Mouse (Mus musculus) MEL (cell line): Measurements from ENCODE around the gene Slc9a2. TPM values are rescaled to one million over a fixed set of nuclear protein-coding genes. Genes with fewer than 3 reads are reported as not detected.

ENCODE experiments used
- DNase-seq: peaks from one replicate; pipeline ENCODE4 v3.0.0; 2011; ENCODE audit warnings: low read depth, low spot score
- H3K27ac ChIP-seq: 2 replicates; pipeline ENCODE4 v1.5.1; 2012; ENCODE audit warnings: low read depth, mild to moderate bottlenecking, control low read depth, low read length, moderate library complexity; ENCODE audit not compliant: control insufficient read depth
- H3K27me3 ChIP-seq, 2 experiments: fragments of 150-350 bp in 1 of 2; sonication (generic) in 1 of 2; 2 replicates each; pipeline ENCODE4 v1.6.1; 2012; ENCODE audit warnings: low read length in 2 of 2, mild to moderate bottlenecking in 2 of 2, improper control_type of control experiment in 1 of 2, moderate library complexity in 1 of 2; ENCODE audit not compliant: insufficient read depth in 2 of 2, control insufficient read depth in 1 of 2
- H3K36me3 ChIP-seq, 2 experiments: 2 replicates each; pipeline ENCODE4 v1.6.1; 2012 to 2014; ENCODE audit warnings: low read length in 2 of 2, improper control_type of control experiment in 1 of 2, inconsistent platforms in 1 of 2, mild to moderate bottlenecking in 1 of 2; ENCODE audit not compliant: insufficient read depth in 2 of 2, control insufficient read depth in 1 of 2
- H3K4me1 ChIP-seq, 2 experiments: fragments of 150-350 bp in 1 of 2; sonication (generic) in 1 of 2; 2 replicates each; pipeline ENCODE4 v1.6.1; 2012; ENCODE audit warnings: low read length in 2 of 2, improper control_type of control experiment in 1 of 2, mild to moderate bottlenecking in 1 of 2; ENCODE audit not compliant: insufficient read depth in 2 of 2, control insufficient read depth in 1 of 2
- H3K4me3 ChIP-seq, 2 experiments: fragments of 150-350 bp in 1 of 2; sonication (generic) in 1 of 2; 2 replicates each; pipeline ENCODE4 v1.5.1; 2012; ENCODE audit warnings: low read depth in 2 of 2, low read length in 2 of 2, mild to moderate bottlenecking in 2 of 2, moderate library complexity in 2 of 2, control low read depth in 1 of 2, improper control_type of control experiment in 1 of 2; ENCODE audit not compliant: control insufficient read depth in 1 of 2, insufficient read depth in 1 of 2
- H3K79me2 ChIP-seq: 2 replicates; pipeline ENCODE4 v1.6.1; 2012; ENCODE audit warnings: mild to moderate bottlenecking, low read length, moderate library complexity; ENCODE audit not compliant: control insufficient read depth, poor library complexity, insufficient read depth
- H3K9ac ChIP-seq: 2 replicates; pipeline ENCODE4 v1.6.1; 2012; ENCODE audit warnings: low read depth, mild to moderate bottlenecking, control low read depth, low read length, moderate library complexity; ENCODE audit not compliant: control insufficient read depth, poor library complexity, severe bottlenecking
- H3K9me3 ChIP-seq: fragments of 150-350 bp; sonication (generic); replicated peaks from 2 replicates; pipeline ENCODE4 v1.6.1; 2012; ENCODE audit warnings: mild to moderate bottlenecking, low read length, improper control_type of control experiment, moderate library complexity; ENCODE audit not compliant: insufficient read depth
- BHLHE40 ChIP-seq: IDR thresholded peaks from 2 replicates; pipeline ENCODE4 v1.6.1; 2012; ENCODE audit warnings: low read depth, mild to moderate bottlenecking, inconsistent platforms, low read length, improper control_type of control experiment, borderline replicate concordance
- CHD1 ChIP-seq: IDR thresholded peaks from 2 replicates; pipeline ENCODE4 v1.6.1; 2012; ENCODE audit warnings: low read depth, mild to moderate bottlenecking, inconsistent platforms, low read length, improper control_type of control experiment
- CHD2 ChIP-seq: IDR thresholded peaks from 2 replicates; pipeline ENCODE4 v1.6.1; 2011; ENCODE audit warnings: low read length, improper control_type of control experiment
- CTCF ChIP-seq, 3 experiments: IDR thresholded peaks in 2 of 3; conservative IDR thresholded peaks in 1 of 3; 2 replicates each; pipeline ENCODE4 v1.5.1; 2011 to 2012; ENCODE audit warnings: low read length in 3 of 3, low read depth in 2 of 3, mild to moderate bottlenecking in 2 of 3, improper control_type of control experiment in 1 of 3, inconsistent platforms in 1 of 3, mixed read lengths in 1 of 3, moderate library complexity in 1 of 3; ENCODE audit not compliant: control insufficient read depth in 1 of 3, insufficient read depth in 1 of 3, poor library complexity in 1 of 3, severe bottlenecking in 1 of 3
- E2F4 ChIP-seq: IDR thresholded peaks from 2 replicates; pipeline ENCODE4 v1.6.1; 2011; ENCODE audit warnings: low read depth, low read length, improper control_type of control experiment, borderline replicate concordance
- ELF1 ChIP-seq: IDR thresholded peaks from 2 replicates; pipeline ENCODE4 v1.6.1; 2014; ENCODE audit warnings: low read depth, mild to moderate bottlenecking, inconsistent platforms, low read length, improper control_type of control experiment, moderate library complexity
- EP300 ChIP-seq, 2 experiments: IDR thresholded peaks; 2 replicates each; pipeline ENCODE4 v1.6.1; 2011; ENCODE audit warnings: improper control_type of control experiment in 2 of 2, low read length in 2 of 2, low read depth in 1 of 2, mild to moderate bottlenecking in 1 of 2
- ETS1 ChIP-seq: IDR thresholded peaks from 2 replicates; pipeline ENCODE4 v1.6.1; 2012; ENCODE audit warnings: low read depth, mild to moderate bottlenecking, inconsistent platforms, low read length, improper control_type of control experiment, moderate library complexity
- GATA1 ChIP-seq: IDR thresholded peaks from 2 replicates; pipeline ENCODE4 v1.6.1; 2011; ENCODE audit warnings: low read depth, low read length, improper control_type of control experiment
- HCFC1 ChIP-seq: IDR thresholded peaks from 2 replicates; pipeline ENCODE4 v1.6.1; 2012; ENCODE audit warnings: low read depth, mild to moderate bottlenecking, inconsistent platforms, low read length, improper control_type of control experiment, moderate library complexity
- JUND ChIP-seq: IDR thresholded peaks from 2 replicates; pipeline ENCODE4 v1.6.1; 2011; ENCODE audit warnings: low read depth, mild to moderate bottlenecking, improper control_type of control experiment, low read length
- KAT2A ChIP-seq: conservative IDR thresholded peaks from 2 replicates; pipeline ENCODE4 v1.6.1; 2012; ENCODE audit warnings: low read depth, low read length, improper control_type of control experiment, inconsistent platforms
- MAFK ChIP-seq: IDR thresholded peaks from 2 replicates; pipeline ENCODE4 v1.6.1; 2011; ENCODE audit warnings: low read depth, mild to moderate bottlenecking, low read length, improper control_type of control experiment, borderline replicate concordance
- MAX ChIP-seq: IDR thresholded peaks from 2 replicates; pipeline ENCODE4 v1.6.1; 2011; ENCODE audit warnings: low read length, improper control_type of control experiment
- MEF2A ChIP-seq: IDR thresholded peaks from 2 replicates; pipeline ENCODE4 v1.6.1; 2014; ENCODE audit warnings: low read depth, mild to moderate bottlenecking, inconsistent platforms, low read length, improper control_type of control experiment; ENCODE audit not compliant: poor library complexity, insufficient replicate concordance, severe bottlenecking; ENCODE audit errors: extremely low read depth
- MXI1 ChIP-seq: IDR thresholded peaks from 2 replicates; pipeline ENCODE4 v1.6.1; 2011; ENCODE audit warnings: mild to moderate bottlenecking, low read depth, low read length, improper control_type of control experiment
- MYB ChIP-seq: IDR thresholded peaks from 2 replicates; pipeline ENCODE4 v1.6.1; 2011; ENCODE audit warnings: mild to moderate bottlenecking, low read depth, low read length, improper control_type of control experiment
- MYC ChIP-seq: IDR thresholded peaks from 2 replicates; pipeline ENCODE4 v1.6.1; 2011; ENCODE audit warnings: low read depth, mild to moderate bottlenecking, low read length, improper control_type of control experiment, moderate library complexity
- NELFE ChIP-seq: IDR thresholded peaks from 2 replicates; pipeline ENCODE4 v1.6.1; 2011; ENCODE audit warnings: low read depth, low read length, improper control_type of control experiment
- POLR2A ChIP-seq, 2 experiments: IDR thresholded peaks; 2 replicates each; pipeline ENCODE4 v1.6.1; 2011 to 2012; ENCODE audit warnings: low read length in 2 of 2, mild to moderate bottlenecking in 2 of 2, control low read depth in 1 of 2, improper control_type of control experiment in 1 of 2, low read depth in 1 of 2, moderate library complexity in 1 of 2; ENCODE audit not compliant: control insufficient read depth in 1 of 2, insufficient read depth in 1 of 2, poor library complexity in 1 of 2
- POLR2AphosphoS5 ChIP-seq: IDR thresholded peaks from 2 replicates; pipeline ENCODE4 v1.6.1; 2012; ENCODE audit warnings: low read depth, borderline replicate concordance, mild to moderate bottlenecking, inconsistent platforms, low read length, moderate library complexity, mixed read lengths
- RAD21 ChIP-seq: IDR thresholded peaks from 2 replicates; pipeline ENCODE4 v1.6.1; 2011; ENCODE audit warnings: mild to moderate bottlenecking, low read depth, low read length, improper control_type of control experiment
- RCOR1 ChIP-seq: IDR thresholded peaks from 2 replicates; pipeline ENCODE4 v1.6.1; 2012; ENCODE audit warnings: low read depth, mild to moderate bottlenecking, inconsistent platforms, low read length, improper control_type of control experiment
- SIN3A ChIP-seq: IDR thresholded peaks from 2 replicates; pipeline ENCODE4 v1.6.1; 2012; ENCODE audit warnings: low read length, improper control_type of control experiment, inconsistent platforms
- SMC3 ChIP-seq: IDR thresholded peaks from 2 replicates; pipeline ENCODE4 v1.6.1; 2011; ENCODE audit warnings: low read depth, low read length, improper control_type of control experiment
- TBP ChIP-seq: IDR thresholded peaks from 2 replicates; pipeline ENCODE4 v1.8.0; 2011; ENCODE audit warnings: low read depth, low read length, improper control_type of control experiment
- TCF12 ChIP-seq: IDR thresholded peaks from 2 replicates; pipeline ENCODE4 v1.6.1; 2014; ENCODE audit warnings: low read depth, mild to moderate bottlenecking, inconsistent platforms, low read length, improper control_type of control experiment, moderate library complexity
- UBTF ChIP-seq: IDR thresholded peaks from 2 replicates; pipeline ENCODE4 v1.6.1; 2012; ENCODE audit warnings: low read depth, mild to moderate bottlenecking, inconsistent platforms, low read length, improper control_type of control experiment, moderate library complexity, borderline replicate concordance; ENCODE audit not compliant: insufficient read depth
- ZC3H11A ChIP-seq: IDR thresholded peaks from 2 replicates; pipeline ENCODE4 v1.6.1; 2012; ENCODE audit warnings: low read depth, mild to moderate bottlenecking, inconsistent platforms, low read length, improper control_type of control experiment
- ZMIZ1 ChIP-seq: IDR thresholded peaks from 2 replicates; pipeline ENCODE4 v1.6.1; 2012; ENCODE audit warnings: low read depth, mild to moderate bottlenecking, inconsistent platforms, low read length, improper control_type of control experiment, moderate library complexity
- ZNF384 ChIP-seq: IDR thresholded peaks from 2 replicates; pipeline ENCODE4 v1.6.1; 2012; ENCODE audit warnings: low read depth, mild to moderate bottlenecking, inconsistent platforms, low read length, improper control_type of control experiment
- polyA plus RNA-seq, 2 experiments: library from polyadenylated mRNA; stranded (reverse) in 1 of 2; unstranded in 1 of 2; fragments of >175 nt in 1 of 2; fragments of >200 nt in 1 of 2; gene quantifications; 2 replicates each; pipeline versions ENCODE4 v1.2.1 to v1.2.4; 2012; ENCODE audit warnings: low replicate concordance in 2 of 2, low read depth in 1 of 2; ENCODE audit not compliant: insufficient read length in 2 of 2, insufficient read depth in 1 of 2, missing spikeins in 1 of 2
- total RNA-seq: library from RNA; depleted of rRNA; stranded (reverse); fragments of 300-350 nt; gene quantifications from 2 replicates; pipeline ENCODE4 v1.2.3, GENCODE M21; 2012

Gene Slc9a2
- total and polyA plus RNA-seq, 3 experiments: not detected

- no peaks in the 10 kb centered on the region for H3K27me3 ChIP-seq
- H3K9me3 ChIP-seq: no peaks in the 10 kb centered on the region
- no peak overlapping the region for H3K9ac ChIP-seq
- peaks cover 0 to 3% of the 10 kb centered on the region in 2 experiments; a peak in 1 of 4 replicates for H3K4me1 ChIP-seq
- DNase-seq: peak; percentile 67
- H3K4me3 ChIP-seq: no peak overlapping the region
- no peak overlapping the region for H3K27ac ChIP-seq
- 0 out of 4 replicates have a peak, but pooled peaks cover 0 to 2% of the 10 kb centered on the region in 2 experiments for H3K36me3 ChIP-seq
- TF ChIP-seq SIN3A: peak; percentile 37
- peak; percentile 74 to 78; a peak in 3 of 4 replicates for TF ChIP-seq EP300 (IDR thresholded peaks at IDR 0.05; ENCODE audit: low read depth in 1 of 2, low read length in 2 of 2)
- TF ChIP-seq MEF2A: no peak
- TF ChIP-seq HCFC1: no peak
- TF ChIP-seq JUND: no peak
- no peak for TF ChIP-seq POLR2A (IDR thresholded peaks at IDR 0.05; ENCODE audit: control insufficient read depth in 1 of 2, insufficient read depth in 1 of 2, low read depth in 1 of 2, low read length in 2 of 2, poor library complexity in 1 of 2)
- no peak for TF ChIP-seq POLR2AphosphoS5
- TF ChIP-seq MAFK: no peak
- no peak for TF ChIP-seq MAX
- TF ChIP-seq ELF1: peak; percentile 50; the same call in 1 of the 2 replicates
- no peak for TF ChIP-seq CHD2
- peak; percentile 69 for TF ChIP-seq MYC
- TF ChIP-seq ZNF384: no peak
- TF ChIP-seq BHLHE40: no peak
- TF ChIP-seq RCOR1: peak; percentile 44; the same call in 1 of the 2 replicates
- peak; percentile 74 for TF ChIP-seq GATA1
- peak; percentile 54; the same call in 1 of the 2 replicates for TF ChIP-seq TCF12
- TF ChIP-seq E2F4: no peak
- TF ChIP-seq ETS1: no peak
- no peak for TF ChIP-seq ZC3H11A
- TF ChIP-seq ZMIZ1: no peak
- no peaks in the 10 kb centered on the region for H3K79me2 ChIP-seq
Measured at GRCm38 (mm10) chr1:40800908-40801307, 120.5 kb downstream of the Slc9a2 start.

GRCm38 (mm10) chr1:40802759-40803158 lies 122.4 kb downstream of the Slc9a2 start:
- Histone ChIP-seq H3K79me2 (no peaks in the 10 kb centered on the region), H3K27me3 (no peaks in the 10 kb centered on the region), H3K4me3 (no peak overlapping the region), H3K9me3 (no peaks in the 10 kb centered on the region), H3K9ac (no peak overlapping the region), H3K27ac (no peak overlapping the region), H3K36me3 (0 out of 4 replicates have a peak, but pooled peaks cover 0 to 2% of the 10 kb centered on the region in 2 experiments), H3K4me1 (peaks cover 0 to 3% of the 10 kb centered on the region in 2 experiments; a peak in 1 of 4 replicates)
- DNase-seq: peak; percentile 76
- TF ChIP-seq CHD1 (no peak), ZC3H11A (no peak), MYB (no peak), EP300 (IDR thresholded peaks at IDR 0.05; ENCODE audit: low read depth in 1 of 2, low read length in 2 of 2) (peak; percentile 21 to 22; a peak in 1 of 4 replicates), MAX (no peak), GATA1 (peak; percentile 67), CTCF (IDR thresholded peaks at IDR 0.05 in 2 of 3, conservative IDR thresholded peaks at IDR 0.05 in 1 of 3; ENCODE audit: control insufficient read depth in 1 of 3, insufficient read depth in 1 of 3, low read depth in 2 of 3, low read length in 3 of 3, poor library complexity in 1 of 3, severe bottlenecking in 1 of 3) (peak; percentile 42 to 91 (median 71); a peak in 5 of 6 replicates), TBP (no peak), ZMIZ1 (no peak), ELF1 (no peak), UBTF (no peak), KAT2A (no peak), MXI1 (no peak), JUND (no peak), SMC3 (peak; percentile 52), RAD21 (peak; percentile 16), ZNF384 (no peak), BHLHE40 (no peak), NELFE (no peak), TCF12 (no peak), RCOR1 (no peak)
